Comparison of ENCODE assay signal across 8 mouse cellular contexts in genomic region chr1:23762782-23763630, GRCm38 (mm10). TPM values are rescaled to one million over a fixed set of nuclear protein-coding genes. Genes with fewer than 3 reads are reported as not detected.
DNase-seq lines count a peak whose midpoint lies in the region; ATAC-seq and TF ChIP-seq lines count a peak whose summit lies in the region.

No protein-coding gene starts in this region.

- H3K9ac ChIP-seq in forebrain, embryonic 13.5 days, result peak overlapping the region; percentile 66
- no peak overlapping the region for H3K9ac ChIP-seq in liver, embryonic 15.5 days
- peak overlapping the region; percentile 74 for H3K9ac ChIP-seq in neural tube, embryonic 14.5 days (replicated peaks; ENCODE audit: low read depth, low read length)

- peaks cover 39% of the 10 kb centered on the region for H3K4me1 ChIP-seq in forebrain, embryonic 13.5 days
- peaks cover 11% of the 10 kb centered on the region; the same call in 1 of the 2 replicates for H3K4me1 ChIP-seq in liver, embryonic 15.5 days (replicated peaks)
- peaks cover 8% of the 10 kb centered on the region; the same call in 1 of the 2 replicates for H3K4me1 ChIP-seq in neural tube, embryonic 14.5 days (ENCODE audit: control insufficient read depth, insufficient read depth, low read length)
- peaks cover 20% of the 10 kb centered on the region for H3K4me1 ChIP-seq in testis, adult 2 months (ENCODE audit: control insufficient read depth, insufficient read depth, low read length)

- no peaks in the 10 kb centered on the region for H3K9me3 ChIP-seq in forebrain, embryonic 13.5 days (replicated peaks)
- H3K9me3 ChIP-seq in liver, embryonic 15.5 days (replicated peaks), result no peaks in the 10 kb centered on the region
- no peaks in the 10 kb centered on the region for H3K9me3 ChIP-seq in neural tube, embryonic 14.5 days (ENCODE audit: control insufficient read depth, low read length)

- H3K27me3 ChIP-seq in forebrain, embryonic 13.5 days, result peaks cover 24% of the 10 kb centered on the region
- peaks cover 66% of the 10 kb centered on the region for H3K27me3 ChIP-seq in liver, embryonic 15.5 days
- H3K27me3 ChIP-seq in neural tube, embryonic 14.5 days (ENCODE audit: control insufficient read depth, insufficient read depth, low read length), result no peaks in the 10 kb centered on the region
- no peaks in the 10 kb centered on the region; the same call in 1 of the 2 replicates for H3K27me3 ChIP-seq in testis, adult 2 months (ENCODE audit: control insufficient read depth, insufficient read depth, low read length)

- TF ChIP-seq POLR2A in testis, adult 2 months (IDR thresholded peaks at IDR 0.05; ENCODE audit: control insufficient read depth, low read depth, low read length), result no peak

- H3K36me3 ChIP-seq in forebrain, embryonic 13.5 days (ENCODE audit: poor library complexity, severe bottlenecking), result no peaks in the 10 kb centered on the region
- H3K36me3 ChIP-seq in liver, embryonic 15.5 days (replicated peaks), result no peaks in the 10 kb centered on the region
- no peaks in the 10 kb centered on the region for H3K36me3 ChIP-seq in neural tube, embryonic 14.5 days (ENCODE audit: control insufficient read depth, insufficient read depth, low read length)
- no peaks in the 10 kb centered on the region for H3K36me3 ChIP-seq in testis, adult 2 months (ENCODE audit: control insufficient read depth, insufficient read depth, low read length)

- peak; percentile 90 for ATAC-seq in cerebellum, adult (ENCODE audit: insufficient number of reproducible peaks, low FRiP score, low TSS enrichment)
- peak; percentile 94 for ATAC-seq in forebrain, embryonic 13.5 days
- 0 out of 2 replicates have a peak, but pooled peaks have one; percentile 37 for ATAC-seq in liver, embryonic 15.5 days (ENCODE audit: insufficient read depth)
- peak; percentile 94 for ATAC-seq in neural tube, embryonic 14.5 days (ENCODE audit: low read depth)

- TF ChIP-seq CTCF in testis, adult 2 months (IDR thresholded peaks at IDR 0.05; ENCODE audit: control insufficient read depth, insufficient read depth, insufficient replicate concordance, low read depth, low read length), result peak; percentile 88

- peak; percentile 13 to 31 for DNase-seq in CD8-positive naive resting alpha-beta T cell, adult 2 months (ENCODE audit: low read depth in 2 of 2, low spot score in 2 of 2)
- DNase-seq in heart, postnatal 10 days, result peak; percentile 87 to 93
- DNase-seq in kidney, postnatal 4 days, result peak; percentile 96

- 1% methylated on average over 65 of the region's 65 CpGs for WGBS in forebrain, embryonic 13.5 days
- 2% methylated on average over 65 of the region's 65 CpGs for WGBS in liver, embryonic 15.5 days (ENCODE audit: insufficient replicate concordance)
- WGBS in neural tube, embryonic 14.5 days, result under 1% methylated on average over 59 of the region's 65 CpGs

- intact Hi-C loops in heart, postnatal 10 days (cut with DNase I), result loop anchor here (2.0 to 10.0 kb wide), 2 partner anchors 30 to 438 kb away; no protein-coding TSS in a partner anchor

- peak overlapping the region; percentile 60 for H3K4me3 ChIP-seq in forebrain, embryonic 13.5 days
- peak overlapping the region; percentile 40 for H3K4me3 ChIP-seq in liver, embryonic 15.5 days (replicated peaks)
- H3K4me3 ChIP-seq in neural tube, embryonic 14.5 days (ENCODE audit: low read depth, low read length), result peak overlapping the region; percentile 81
- H3K4me3 ChIP-seq in testis, adult 2 months (ENCODE audit: control insufficient read depth, low read depth, low read length), result peak overlapping the region; percentile 69

- H3K4me2 ChIP-seq in forebrain, embryonic 13.5 days, result peak overlapping the region; percentile 85
- H3K4me2 ChIP-seq in liver, embryonic 15.5 days, result peak overlapping the region; percentile 64
- peak overlapping the region; percentile 75 for H3K4me2 ChIP-seq in neural tube, embryonic 14.5 days (ENCODE audit: low read depth, low read length)

- H3K27ac ChIP-seq in forebrain, embryonic 13.5 days, result peak overlapping the region; percentile 21; the same call in 1 of the 2 replicates
- H3K27ac ChIP-seq in liver, embryonic 15.5 days (replicated peaks), result no peak overlapping the region
- peak overlapping the region; percentile 80 for H3K27ac ChIP-seq in neural tube, embryonic 14.5 days (ENCODE audit: low read depth, low read length)
- H3K27ac ChIP-seq in testis, adult 2 months (ENCODE audit: control insufficient read depth, insufficient read depth, low read depth, low read length), result no peak overlapping the region

RNA-seq across cellular contexts. Expression of gene B3gat2, which starts 1.5 kb away (rescaled TPM):
- 5.5 and 7.1 TPM in 2 replicates for polyA plus RNA-seq in forebrain, embryonic 13.5 days (2015; fragmentation: Nextera tagmentation; extraction: Ambion mirVana)
- not detected for total RNA-seq in heart, postnatal 10 days (2021)
- 0.13 and 0.17 TPM in 2 replicates for polyA plus RNA-seq in liver, embryonic 15.5 days (2015; fragmentation: Nextera tagmentation; extraction: Ambion mirVana)
- 29.3 and 34.7 TPM in 2 replicates for polyA plus RNA-seq in neural tube, embryonic 14.5 days (2014; fragmentation: Nextera tagmentation; extraction: Ambion mirVana)
- polyA plus RNA-seq in testis, adult 2 months (2012; rRNA removed), result 0.04 and 0.07 TPM in 2 replicates

Comparison
In these comparisons a context has a peak if more than half of its experiments do, and no peak if none do; other contexts are left out.
1. DNase-seq: peak in every context shown above with its lines; median percentile 96 in kidney, postnatal 4 days; 90 in heart, postnatal 10 days; 22 in CD8-positive naive resting alpha-beta T cell, adult 2 months.
2. ATAC-seq: peak in every context shown above with its lines; median percentile 94 in forebrain, embryonic 13.5 days; 94 in neural tube, embryonic 14.5 days; 90 in cerebellum, adult; 37 in liver, embryonic 15.5 days.
3. H3K27ac ChIP-seq: peak in forebrain, embryonic 13.5 days (single experiment) and neural tube, embryonic 14.5 days (single experiment); none in liver, embryonic 15.5 days (single experiment) and testis, adult 2 months (single experiment).
4. Peak in every context shown above with its lines, with median percentiles within 50 percentile points of each other: H3K4me2 ChIP-seq and H3K4me3 ChIP-seq.